Mouse (Mus musculus) c-Kit-positive CD71-positive TER-119-negative erythroid progenitor cells, embryonic 14.5 days (primary cell): ENCODE data around the gene Gm20605.
"Not testable (repeated sequence)": the region's sequence is repeated elsewhere in the genome, so short reads cannot be mapped to it uniquely, and the experiment has no call there.

ENCODE experiments used
- DNase-seq: peaks from one replicate; pipeline ENCODE4 v3.0.0-alpha.2; 2013; ENCODE audit warnings: low read depth

The Gm20605 gene

GRCm38 (mm10) chr5:137613076-137613475 lies 15.9 kb upstream of the Gm20605 start:
- no peak for DNase-seq

GRCm38 (mm10) chr5:137613550-137613949 lies 15.4 kb upstream of the Gm20605 start, which contains the start of gene Pcolce:
Gene Pcolce, minus strand, starts transcription at chr5:137613784.
- no peak for DNase-seq

- DNase-seq = not testable (repeated sequence)
These were observed 14.1 kb upstream of the Gm20605 start for GRCm38 (mm10) chr5:137614921-137615320.

- no peak for DNase-seq
These were observed 13.6 kb upstream of the Gm20605 start for GRCm38 (mm10) chr5:137615347-137615746.

GRCm38 (mm10) chr5:137623937-137624530 lies 4.9 kb upstream of the Gm20605 start:
- DNase-seq = no peak

GRCm38 (mm10) chr5:137627991-137628390 lies 984 bp upstream of the Gm20605 start:
- no peak for DNase-seq

- DNase-seq = no peak
These were observed 339 bp downstream of the Gm20605 start for GRCm38 (mm10) chr5:137629306-137629721.

GRCm38 (mm10) chr5:137629906-137630545 lies 1.1 kb downstream of the Gm20605 start:
- DNase-seq = no peak

- no peak for DNase-seq
These were observed 1.6 kb downstream of the Gm20605 start for GRCm38 (mm10) chr5:137630602-137631001.

GRCm38 (mm10) chr5:137631171-137631570 lies 2.2 kb downstream of the Gm20605 start:
- DNase-seq = no peak

- no peak for DNase-seq
These were observed 2.6 kb downstream of the Gm20605 start for GRCm38 (mm10) chr5:137631591-137631990.

- no peak for DNase-seq
These were observed 4.6 kb downstream of the Gm20605 start for GRCm38 (mm10) chr5:137633397-137634084.

- no peak for DNase-seq
These were observed 10.5 kb downstream of the Gm20605 start for GRCm38 (mm10) chr5:137639472-137639871.

GRCm38 (mm10) chr5:137641054-137641453 lies 12.1 kb downstream of the Gm20605 start, which contains the start of gene Sap25:
Gene Sap25, plus strand, starts transcription at chr5:137641334.
- no peak for DNase-seq

GRCm38 (mm10) chr5:137642886-137643285 lies 13.9 kb downstream of the Gm20605 start:
- DNase-seq = no peak

GRCm38 (mm10) chr5:137644484-137644883 lies 15.5 kb downstream of the Gm20605 start:
- DNase-seq = no peak

- DNase-seq = no peak
These were observed 16.2 kb downstream of the Gm20605 start for GRCm38 (mm10) chr5:137645091-137645651.

- DNase-seq = no peak
These were observed 16.7 kb downstream of the Gm20605 start, which contains the start of gene Irs3 for GRCm38 (mm10) chr5:137645652-137646091. Gene Irs3, minus strand, starts transcription at chr5:137645714.

- no peak for DNase-seq
These were observed 19.0 kb downstream of the Gm20605 start for GRCm38 (mm10) chr5:137647827-137648601.

GRCm38 (mm10) chr5:137649251-137649650 lies 20.3 kb downstream of the Gm20605 start:
- DNase-seq = no peak

- no peak for DNase-seq
These were observed 20.9 kb downstream of the Gm20605 start for GRCm38 (mm10) chr5:137649669-137650571.
